In the genomic region with DNA sequence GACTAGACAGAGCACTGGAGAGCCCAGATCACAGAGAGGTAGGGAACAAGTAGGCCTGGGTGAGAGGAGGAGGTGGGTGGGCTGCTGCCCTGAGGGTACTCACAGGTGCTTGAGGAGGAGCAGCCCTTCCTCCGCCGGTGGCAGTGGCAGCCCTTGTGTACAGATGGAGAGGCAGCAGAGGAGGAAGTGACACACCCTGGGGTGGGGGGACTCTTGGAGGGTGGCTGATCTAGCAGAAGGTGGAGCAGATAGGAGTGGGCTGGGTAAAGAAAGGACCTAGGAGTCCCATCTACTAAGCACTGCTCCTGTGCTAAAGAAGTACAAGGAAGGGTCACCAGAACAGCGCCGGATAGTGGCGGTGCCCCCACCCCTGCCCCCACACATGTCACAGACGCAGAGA, we compare ENCODE assay signal across 8 mouse cellular contexts. TPM values are rescaled to one million over a fixed set of nuclear protein-coding genes. Genes with fewer than 3 reads are reported as not detected.
DNase-seq lines count a peak whose midpoint lies in the region; ATAC-seq and TF ChIP-seq lines count a peak whose summit lies in the region.

A gene (minus strand): TSS at position 197 of the 400 bp plus-strand sequence.

- H3K4me2 ChIP-seq in heart, embryonic 12.5 days = no peak within 1 kb of the TSS
- H3K4me2 ChIP-seq in lung, postnatal 0 days (replicated peaks; ENCODE audit: low read depth, low read length) = no peak within 1 kb of the TSS
- H3K4me2 ChIP-seq in kidney, embryonic 14.5 days (replicated peaks; ENCODE audit: low read depth, low read length) = no peak within 1 kb of the TSS

- WGBS in heart, embryonic 12.5 days = 37% methylated on average over 6 of the region's 6 CpGs
- WGBS in lung, postnatal 0 days = 36% methylated on average over 6 of the region's 6 CpGs
- WGBS in thymus, adult 2 months = 3% methylated on average over 6 of the region's 6 CpGs
- 49% methylated on average over 6 of the region's 6 CpGs for WGBS in kidney, embryonic 14.5 days

- no peak for DNase-seq in heart, postnatal 14 days
- DNase-seq in lung, postnatal 0 days (ENCODE audit: low spot score) = no peak
- peak; percentile 84 for DNase-seq in thymus, adult 2 months
- DNase-seq in adrenal gland, adult 2 months = no peak
- DNase-seq in frontal cortex, postnatal 10 days (ENCODE audit: low spot score in 2 of 2) = no peak

- TF ChIP-seq POLR2A in thymus, adult 2 months (IDR thresholded peaks at IDR 0.05; ENCODE audit: control insufficient read depth, extremely low read depth, insufficient read depth, low read length, poor library complexity) = peak; percentile 44; the same call in 1 of the 2 replicates

- H3K4me3 ChIP-seq in heart, embryonic 12.5 days = no peak within 1 kb of the TSS
- no peak within 1 kb of the TSS for H3K4me3 ChIP-seq in lung, postnatal 0 days (ENCODE audit: low read depth, low read length)
- peak within 1 kb of the TSS; percentile 37 for H3K4me3 ChIP-seq in thymus, adult 2 months (ENCODE audit: control insufficient read depth, insufficient read depth, low read length)
- H3K4me3 ChIP-seq in kidney, embryonic 14.5 days (ENCODE audit: low read length) = no peak within 1 kb of the TSS

- H3K36me3 ChIP-seq in heart, embryonic 12.5 days = peaks cover 7% of the 10 kb centered on the region; the same call in 1 of the 2 replicates
- 0 out of 2 replicates have a peak, but pooled peaks cover 6% of the 10 kb centered on the region for H3K36me3 ChIP-seq in lung, postnatal 0 days (ENCODE audit: insufficient read depth, low read length)
- H3K36me3 ChIP-seq in thymus, adult 2 months (ENCODE audit: control insufficient read depth, insufficient read depth, low read length) = no peaks in the 10 kb centered on the region
- peaks cover 6% of the 10 kb centered on the region; the same call in 1 of the 2 replicates for H3K36me3 ChIP-seq in kidney, embryonic 14.5 days (ENCODE audit: control insufficient read depth, insufficient read depth, low read length)

- no peaks in the 10 kb centered on the region for H3K9me3 ChIP-seq in heart, embryonic 12.5 days (replicated peaks)
- no peaks in the 10 kb centered on the region for H3K9me3 ChIP-seq in lung, postnatal 0 days (ENCODE audit: low read length)
- no peaks in the 10 kb centered on the region for H3K9me3 ChIP-seq in kidney, embryonic 14.5 days (ENCODE audit: control insufficient read depth, low read length)

- peaks cover 3% of the 10 kb centered on the region; the same call in 1 of the 2 replicates for H3K27me3 ChIP-seq in heart, embryonic 12.5 days (replicated peaks)
- H3K27me3 ChIP-seq in lung, postnatal 0 days (replicated peaks; ENCODE audit: insufficient read depth, low read length) = no peaks in the 10 kb centered on the region
- no peaks in the 10 kb centered on the region for H3K27me3 ChIP-seq in thymus, adult 2 months (ENCODE audit: control insufficient read depth, insufficient read depth, low read length)
- no peaks in the 10 kb centered on the region for H3K27me3 ChIP-seq in kidney, embryonic 14.5 days (ENCODE audit: control insufficient read depth, insufficient read depth, low read length)

- H3K27ac ChIP-seq in heart, embryonic 12.5 days (ENCODE audit: poor library complexity, severe bottlenecking) = no peak within 1 kb of the TSS
- H3K27ac ChIP-seq in lung, postnatal 0 days (ENCODE audit: low read length) = no peak within 1 kb of the TSS
- H3K27ac ChIP-seq in thymus, adult 2 months (ENCODE audit: control insufficient read depth, insufficient read depth, low read length) = peak within 1 kb of the TSS; percentile 62
- no peak within 1 kb of the TSS for H3K27ac ChIP-seq in kidney, embryonic 14.5 days (ENCODE audit: low read depth, low read length)

- no peak for TF ChIP-seq CTCF in lung, postnatal 0 days (IDR thresholded peaks at IDR 0.05)
- TF ChIP-seq CTCF in thymus, adult 2 months (IDR thresholded peaks at IDR 0.05; ENCODE audit: borderline replicate concordance, control insufficient read depth, extremely low read depth, insufficient read depth, low read length, poor library complexity) = no peak

- 0 out of 2 replicates have a peak, but pooled peaks have one; percentile 38 for ATAC-seq in heart, embryonic 12.5 days (ENCODE audit: insufficient number of reproducible peaks, low FRiP score)
- peak; percentile 65 for ATAC-seq in erythroblast, adult 5-6 weeks (replicated peaks; ENCODE audit: low FRiP score, poor library complexity, severe bottlenecking)
- ATAC-seq in lung, postnatal 0 days = peak; percentile 8; the same call in 1 of the 2 replicates
- ATAC-seq in kidney, embryonic 14.5 days (ENCODE audit: low FRiP score, low TSS enrichment) = no peak

- no peak within 1 kb of the TSS for H3K9ac ChIP-seq in heart, embryonic 12.5 days
- H3K9ac ChIP-seq in lung, postnatal 0 days (replicated peaks; ENCODE audit: low read depth) = no peak within 1 kb of the TSS
- H3K9ac ChIP-seq in kidney, embryonic 14.5 days (ENCODE audit: low read depth, low read length) = no peak within 1 kb of the TSS

- intact Hi-C loops in heart, postnatal 14 days (cut with DNase I) = no loop called here

- peaks cover 11% of the 10 kb centered on the region for H3K4me1 ChIP-seq in heart, embryonic 12.5 days (replicated peaks)
- peaks cover 5% of the 10 kb centered on the region; the same call in 1 of the 2 replicates for H3K4me1 ChIP-seq in lung, postnatal 0 days (ENCODE audit: insufficient read depth, low read depth, low read length)
- H3K4me1 ChIP-seq in thymus, adult 2 months (replicated peaks; ENCODE audit: control insufficient read depth, insufficient read depth, low read length) = peaks cover 47% of the 10 kb centered on the region
- peaks cover 10% of the 10 kb centered on the region for H3K4me1 ChIP-seq in kidney, embryonic 14.5 days (ENCODE audit: control insufficient read depth, insufficient read depth, low read length)

- TF ChIP-seq EP300 in lung, postnatal 0 days (IDR thresholded peaks at IDR 0.05) = no peak

RNA-seq across cellular contexts. Expression of the gene that starts here (rescaled TPM):
- polyA plus RNA-seq in heart, embryonic 12.5 days (2016; fragmentation: Nextera tagmentation; extraction: Ambion mirVana) = 0.38 and 0.72 TPM in 2 replicates
- total RNA-seq in heart, postnatal 14 days (2021) = 1 to 10 TPM; 1.5 to 1.8 TPM
- 36.8 and 55.3 TPM in 2 replicates for total RNA-seq in erythroblast, adult 5-6 weeks (2015; ENCODE audit: low replicate concordance)
- 31.0 and 35.5 TPM in 2 replicates for total RNA-seq in erythroblast, adult 5-6 weeks (2017; ENCODE audit: low replicate concordance)
- polyA plus RNA-seq in lung, postnatal 0 days (2015; fragmentation: Nextera tagmentation; extraction: Ambion mirVana) = 3.6 and 4.3 TPM in 2 replicates
- polyA plus RNA-seq in thymus, adult 2 months (2012; rRNA removed) = 72.6 and 82.8 TPM in 2 replicates
- 1 to 10 TPM; 2.0 to 4.7 TPM for total RNA-seq in adrenal gland, adult 2 months (2021)
- polyA plus RNA-seq in adrenal gland, adult 2 months (2012; rRNA removed) = 2.3 and 2.4 TPM in 2 replicates
- 1.1 and 1.7 TPM in 2 replicates for polyA plus RNA-seq in kidney, embryonic 14.5 days (2014; fragmentation: Nextera tagmentation; extraction: Ambion mirVana)

Comparison
In these comparisons a context has a peak if more than half of its experiments do, and no peak if none do; other contexts are left out.
1. RNA of the gene that starts here (total RNA-seq): 31.0 to 55.3 TPM in erythroblast, adult 5-6 weeks; 2.0 to 4.7 TPM in adrenal gland, adult 2 months and 1.5 to 1.8 TPM in heart, postnatal 14 days; every median in the first group is over 4 times any median in the second.
2. RNA of the gene that starts here (polyA plus RNA-seq): 72.6 to 82.8 TPM in thymus, adult 2 months; 3.6 to 4.3 TPM in lung, postnatal 0 days, 2.3 to 2.4 TPM in adrenal gland, adult 2 months, 1.1 to 1.7 TPM in kidney, embryonic 14.5 days and 0.38 to 0.72 TPM in heart, embryonic 12.5 days; every median in the first group is over 10 times any median in the second.
3. Peak in ATAC-seq in heart, embryonic 12.5 days; RNA of the gene not detected or under 1 TPM.